Mouse (Mus musculus) forebrain, embryonic 16.5 days (tissue): Measurements from ENCODE around the gene Cdc5l. TPM values are rescaled to one million over a fixed set of nuclear protein-coding genes. Genes with fewer than 3 reads are reported as not detected.

ENCODE experiments used
- ATAC-seq: fragments of 200-750 bp; cut with Nextera tagmentation; 2 replicates; pipeline ENCODE4 v1.8.0; 2017; ENCODE audit warnings: mild to moderate bottlenecking, moderate library complexity
- H3K27ac ChIP-seq: fragments of 300-500 bp; sonication (generic); 2 replicates; pipeline ENCODE4 v1.5.1; 2014; ENCODE audit warnings: low read length, control low read depth
- H3K27me3 ChIP-seq: fragments of 300-500 bp; sonication (generic); replicated peaks from 2 replicates; pipeline ENCODE4 v1.6.1; 2014; ENCODE audit warnings: low read length; ENCODE audit not compliant: control insufficient read depth, insufficient read depth
- H3K36me3 ChIP-seq: fragments of 300-500 bp; sonication (generic); 2 replicates; pipeline ENCODE4 v1.6.1; 2014; ENCODE audit not compliant: control insufficient read depth, insufficient read depth
- H3K4me1 ChIP-seq: fragments of 300-500 bp; sonication (generic); replicated peaks from 2 replicates; pipeline ENCODE4 v1.6.1; 2014; ENCODE audit warnings: low read length; ENCODE audit not compliant: control insufficient read depth, insufficient read depth
- H3K4me2 ChIP-seq: fragments of 300-500 bp; sonication (generic); 2 replicates; pipeline ENCODE4 v1.6.1; 2014; ENCODE audit warnings: mild to moderate bottlenecking, low read length, control low read depth
- H3K4me3 ChIP-seq: fragments of 300-500 bp; sonication (generic); replicated peaks from 2 replicates; pipeline ENCODE4 v1.5.1; 2014; ENCODE audit warnings: mild to moderate bottlenecking, low read length, control low read depth
- H3K9ac ChIP-seq: fragments of 300-500 bp; sonication (generic); replicated peaks from 2 replicates; pipeline ENCODE4 v1.6.1; 2014; ENCODE audit warnings: low read depth, low read length, control low read depth
- H3K9me3 ChIP-seq: fragments of 300-500 bp; sonication (generic); 2 replicates; pipeline ENCODE4 v1.6.1; 2016; ENCODE audit warnings: low read length; ENCODE audit not compliant: control insufficient read depth
- WGBS: fragments of 180-500 bp; shearing (Covaris S2); extraction: QIAGEN DNeasy Blood & Tissue Kit; methylation state at CpG from one replicate; pipeline ENCODE4 v1.1.7; 2014; 5-methylcytosine and 5-hydroxymethylcytosine counted together
- polyA plus RNA-seq: library from polyadenylated mRNA; unstranded; fragments of >200 nt; fragmentation: Nextera tagmentation; extraction: Ambion mirVana; gene quantifications from 2 replicates; pipeline ENCODE4 v1.2.1, GENCODE M21; 2015

Cdc5l gene
- polyA plus RNA-seq, 1 experiment from 2014 or later: 68.3 TPM

DNA sequence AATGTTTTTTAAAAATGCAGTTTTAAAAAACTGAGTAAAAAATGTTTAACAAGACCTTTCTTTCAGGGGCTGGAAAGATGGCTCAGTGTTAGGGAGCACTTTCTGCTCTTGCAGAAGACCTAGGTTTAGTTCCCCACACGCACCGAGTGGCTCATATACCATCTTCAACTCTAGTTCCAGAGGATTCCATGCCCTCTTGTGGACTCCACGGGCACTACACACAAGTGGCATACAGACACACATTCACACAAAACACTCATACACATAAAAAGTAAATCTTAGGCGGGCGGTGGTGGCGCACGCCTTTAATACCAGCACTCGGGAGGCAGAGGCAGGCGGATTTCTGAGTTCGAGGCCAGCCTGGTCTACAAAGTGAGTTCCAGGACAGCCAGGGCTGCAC lies 27.3 kb downstream of the Cdc5l start:
- no peak overlapping the region for H3K9ac ChIP-seq
- H3K4me2 ChIP-seq: no peak overlapping the region
- H3K27ac ChIP-seq: no peak overlapping the region
- H3K4me3 ChIP-seq: no peak overlapping the region
- no peaks in the 10 kb centered on the region for H3K27me3 ChIP-seq
- 96% methylated on average over 10 of the region's 10 CpGs for WGBS
- H3K4me1 ChIP-seq: no peaks in the 10 kb centered on the region
- no peaks in the 10 kb centered on the region for H3K9me3 ChIP-seq
- ATAC-seq: no peak
- peaks cover 33% of the 10 kb centered on the region for H3K36me3 ChIP-seq

DNA sequence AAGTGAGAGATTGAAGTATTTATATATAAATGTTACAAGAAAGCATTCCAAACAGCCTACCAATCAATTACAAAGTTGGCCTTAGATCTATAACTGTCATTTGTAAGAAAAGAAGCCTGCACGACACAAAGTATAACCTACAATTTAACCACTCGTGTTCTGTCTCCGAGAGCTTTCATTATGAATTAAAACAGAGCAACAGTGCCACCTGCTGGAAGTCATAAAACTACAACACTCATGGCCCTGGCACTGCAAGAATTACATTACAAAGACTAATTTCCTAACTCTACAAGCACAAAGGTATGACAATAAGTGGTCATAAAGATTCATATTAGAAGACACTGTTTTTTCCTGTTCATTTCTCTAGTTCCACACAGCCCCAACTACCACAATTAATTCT lies 30.3 kb downstream of the Cdc5l start:
- H3K9me3 ChIP-seq: no peaks in the 10 kb centered on the region
- H3K4me3 ChIP-seq: no peak overlapping the region
- no peak overlapping the region for H3K27ac ChIP-seq
- no peak overlapping the region for H3K9ac ChIP-seq
- H3K36me3 ChIP-seq: peaks cover 16% of the 10 kb centered on the region
- peak; percentile 61; the same call in 1 of the 2 replicates for ATAC-seq
- H3K4me1 ChIP-seq: no peaks in the 10 kb centered on the region
- no peak overlapping the region for H3K4me2 ChIP-seq
- 4% methylated on average over 3 of the region's 3 CpGs for WGBS
- no peaks in the 10 kb centered on the region for H3K27me3 ChIP-seq

DNA sequence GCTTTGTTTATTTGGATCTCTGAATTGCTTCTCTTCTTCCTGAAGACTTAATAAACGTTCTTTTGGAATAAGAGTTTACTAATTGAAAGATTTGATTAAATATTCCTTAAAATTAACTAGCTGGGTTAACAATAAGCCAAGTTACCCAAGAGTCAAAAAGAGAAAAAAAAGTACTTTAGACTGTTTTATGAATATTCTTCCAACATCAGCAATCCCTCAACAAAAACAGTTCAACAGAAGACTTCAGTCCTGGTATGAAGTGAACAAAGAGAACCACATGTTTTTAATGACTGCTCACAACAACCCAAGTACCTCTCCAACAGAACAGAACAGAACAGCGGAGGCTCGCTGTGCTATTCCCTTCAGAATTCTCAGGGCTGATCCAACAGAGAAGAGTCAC lies 30.9 kb downstream of the Cdc5l start:
- Histone ChIP-seq H3K27ac (no peak overlapping the region), H3K4me1 (no peaks in the 10 kb centered on the region), H3K4me3 (no peak overlapping the region), H3K27me3 (no peaks in the 10 kb centered on the region), H3K9me3 (no peaks in the 10 kb centered on the region), H3K4me2 (no peak overlapping the region), H3K36me3 (peaks cover 15% of the 10 kb centered on the region), H3K9ac (no peak overlapping the region)
- 80% methylated on average over 3 of the region's 3 CpGs for WGBS
- ATAC-seq: no peak

- Histone ChIP-seq H3K36me3 (peaks cover 13% of the 10 kb centered on the region), H3K4me3 (no peak overlapping the region), H3K4me1 (no peaks in the 10 kb centered on the region), H3K9me3 (no peaks in the 10 kb centered on the region), H3K27me3 (no peaks in the 10 kb centered on the region), H3K9ac (no peak overlapping the region), H3K27ac (no peak overlapping the region), H3K4me2 (no peak overlapping the region)
- 100% methylated on average over 1 of the region's 1 CpGs for WGBS
- ATAC-seq: no peak
Measured at GRCm38 (mm10) chr17:45402126-45402525, 31.4 kb downstream of the Cdc5l start.

- WGBS: 93% methylated on average over 5 of the region's 5 CpGs
- no peak for ATAC-seq
- H3K27ac ChIP-seq: no peak overlapping the region
Measured at GRCm38 (mm10) chr17:45401126-45401905, 32.2 kb downstream of the Cdc5l start.

DNA sequence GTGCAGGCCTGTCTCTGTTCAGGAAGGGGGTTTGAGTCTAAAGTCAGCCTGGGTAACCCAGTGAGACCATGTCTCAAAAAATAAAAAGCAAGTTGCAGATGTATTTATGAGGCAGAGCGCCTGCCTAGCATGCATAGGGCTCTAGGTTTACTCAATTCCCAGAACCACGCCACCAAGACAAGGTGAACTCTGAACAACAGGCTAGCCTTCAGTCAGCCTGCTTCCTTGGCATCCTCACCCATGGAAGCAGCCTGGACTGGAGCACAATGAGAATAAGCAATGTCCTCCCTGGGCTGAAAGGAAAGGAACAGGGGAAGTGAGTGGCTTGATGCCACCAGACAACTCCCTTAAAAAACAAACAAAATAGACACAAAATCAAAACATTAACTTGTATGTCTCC lies 35.5 kb downstream of the Cdc5l start:
- no peak overlapping the region for H3K9ac ChIP-seq
- no peaks in the 10 kb centered on the region for H3K4me1 ChIP-seq
- H3K36me3 ChIP-seq: no peaks in the 10 kb centered on the region
- WGBS: 98% methylated on average over 2 of the region's 2 CpGs
- H3K27me3 ChIP-seq: no peaks in the 10 kb centered on the region
- H3K9me3 ChIP-seq: no peaks in the 10 kb centered on the region
- no peak overlapping the region for H3K4me2 ChIP-seq
- H3K27ac ChIP-seq: no peak overlapping the region
- no peak for ATAC-seq
- no peak overlapping the region for H3K4me3 ChIP-seq

More at GRCm38 (mm10) chr17:45401126-45401905, 32.2 kb downstream of the Cdc5l start:
- no peaks in the 10 kb centered on the region for H3K9me3 ChIP-seq
- no peak overlapping the region for H3K4me3 ChIP-seq
- H3K9ac ChIP-seq: no peak overlapping the region
- H3K4me2 ChIP-seq: no peak overlapping the region
- H3K4me1 ChIP-seq: no peaks in the 10 kb centered on the region
- no peaks in the 10 kb centered on the region for H3K27me3 ChIP-seq
- H3K36me3 ChIP-seq: peaks cover 9% of the 10 kb centered on the region; the same call in 1 of the 2 replicates

DNA sequence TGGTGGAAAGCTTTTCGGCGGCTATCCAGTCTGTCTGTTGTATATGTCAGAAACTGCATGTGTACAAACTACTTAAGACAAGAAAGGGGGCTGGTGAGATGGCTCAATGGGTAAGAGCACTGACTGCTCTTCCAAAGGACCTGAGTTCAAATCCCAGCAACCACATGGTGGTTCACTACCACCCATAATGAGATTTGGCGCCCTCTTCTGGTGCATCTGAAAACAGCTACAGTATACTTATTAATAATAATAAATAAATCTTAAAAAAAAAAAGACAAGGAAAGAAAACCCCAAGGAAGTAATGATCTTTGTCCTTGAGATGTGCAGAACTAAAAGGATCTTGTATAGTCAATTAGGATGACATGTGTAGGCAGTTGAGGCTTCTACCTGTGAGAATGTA lies 36.0 kb downstream of the Cdc5l start:
- no peak for ATAC-seq
- WGBS: 77% methylated on average over 3 of the region's 3 CpGs
- no peak overlapping the region for H3K4me3 ChIP-seq
- H3K4me2 ChIP-seq: no peak overlapping the region
- H3K36me3 ChIP-seq: no peaks in the 10 kb centered on the region
- no peaks in the 10 kb centered on the region for H3K27me3 ChIP-seq
- H3K9ac ChIP-seq: no peak overlapping the region
- H3K4me1 ChIP-seq: no peaks in the 10 kb centered on the region
- no peak overlapping the region for H3K27ac ChIP-seq
- H3K9me3 ChIP-seq: no peaks in the 10 kb centered on the region

DNA sequence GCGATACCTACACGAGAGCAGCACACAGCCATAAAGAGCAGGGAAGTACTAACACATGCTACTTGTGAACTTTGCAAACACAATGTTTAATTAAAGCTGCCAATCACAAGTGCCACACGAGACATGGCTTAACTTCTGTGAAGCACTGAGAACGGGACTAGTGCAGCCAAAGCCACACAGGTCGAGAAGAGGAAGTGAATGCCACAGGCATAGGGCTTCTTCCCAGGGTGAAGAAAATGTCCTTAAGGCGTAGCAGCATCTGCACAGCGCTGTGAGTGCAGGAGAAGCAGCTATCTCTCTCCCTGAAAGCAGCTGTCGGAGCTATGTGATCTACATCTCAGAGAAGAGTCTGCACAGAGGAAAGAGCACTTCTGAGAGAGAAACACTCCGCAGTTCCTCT lies 38.9 kb downstream of the Cdc5l start:
- Histone ChIP-seq H3K4me2 (no peak overlapping the region), H3K27me3 (no peaks in the 10 kb centered on the region), H3K9me3 (no peaks in the 10 kb centered on the region), H3K36me3 (peaks cover 8% of the 10 kb centered on the region; the same call in 1 of the 2 replicates), H3K4me1 (no peaks in the 10 kb centered on the region), H3K27ac (no peak overlapping the region), H3K4me3 (no peak overlapping the region), H3K9ac (no peak overlapping the region)
- WGBS: 77% methylated on average over 9 of the region's 9 CpGs
- no peak for ATAC-seq

DNA sequence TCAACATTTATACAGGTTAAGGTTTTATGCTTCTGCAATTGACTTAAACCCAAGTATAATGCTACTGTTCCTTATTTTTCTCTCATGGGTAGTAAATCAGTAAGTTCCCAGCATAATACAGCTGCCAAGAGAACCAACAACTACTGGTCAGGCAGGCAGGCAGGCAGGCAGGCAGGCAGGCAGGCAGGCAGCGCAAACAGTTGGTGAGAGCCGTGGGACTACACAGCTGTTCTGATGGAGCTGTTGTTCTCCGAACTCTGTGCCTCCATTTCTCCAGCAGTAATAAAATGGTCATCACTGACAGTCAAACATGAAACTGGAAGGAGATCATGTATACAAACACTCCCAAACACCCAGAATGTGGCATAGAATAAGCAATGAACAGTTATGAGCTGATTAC lies 39.8 kb downstream of the Cdc5l start:
- Histone ChIP-seq H3K9ac (no peak overlapping the region), H3K4me3 (no peak overlapping the region), H3K4me2 (no peak overlapping the region), H3K4me1 (no peaks in the 10 kb centered on the region), H3K36me3 (peaks cover 8% of the 10 kb centered on the region; the same call in 1 of the 2 replicates), H3K9me3 (no peaks in the 10 kb centered on the region), H3K27ac (no peak overlapping the region), H3K27me3 (no peaks in the 10 kb centered on the region)
- WGBS: 89% methylated on average over 3 of the region's 3 CpGs
- ATAC-seq: no peak
